Mouse (Mus musculus) megakaryocyte, adult 5-6 weeks (primary cell): Measurements from ENCODE around the gene Col12a1. TPM values are rescaled to one million over a fixed set of nuclear protein-coding genes. Genes with fewer than 3 reads are reported as not detected.
A peak's percentile ranks its signal among the peaks of the same experiment; 100 is the strongest.

Experiments
- ATAC-seq: 2 replicates; pipeline ENCODE4 v1.8.0; 2016; ENCODE audit warnings: mild to moderate bottlenecking, inconsistent platforms; ENCODE audit not compliant: poor library complexity, severe bottlenecking
- total RNA-seq, 2 experiments: library from RNA; stranded (forward) in 1 of 2; stranded (reverse) in 1 of 2; fragments of 153-499, 151-499 nt in 1 of 2; fragments of 221-1000, 200-1000 nt in 1 of 2; gene quantifications; 2 replicates each; pipeline versions ENCODE4 v1.2.3 to v1.2.4; 2015 to 2017

Col12a1 gene
- 0.11 TPM in 1 of 2 replicates, not detected in the other for total RNA-seq (2015)
- 0.04 TPM in 1 of 2 replicates, not detected in the other for total RNA-seq (2017)

DNA sequence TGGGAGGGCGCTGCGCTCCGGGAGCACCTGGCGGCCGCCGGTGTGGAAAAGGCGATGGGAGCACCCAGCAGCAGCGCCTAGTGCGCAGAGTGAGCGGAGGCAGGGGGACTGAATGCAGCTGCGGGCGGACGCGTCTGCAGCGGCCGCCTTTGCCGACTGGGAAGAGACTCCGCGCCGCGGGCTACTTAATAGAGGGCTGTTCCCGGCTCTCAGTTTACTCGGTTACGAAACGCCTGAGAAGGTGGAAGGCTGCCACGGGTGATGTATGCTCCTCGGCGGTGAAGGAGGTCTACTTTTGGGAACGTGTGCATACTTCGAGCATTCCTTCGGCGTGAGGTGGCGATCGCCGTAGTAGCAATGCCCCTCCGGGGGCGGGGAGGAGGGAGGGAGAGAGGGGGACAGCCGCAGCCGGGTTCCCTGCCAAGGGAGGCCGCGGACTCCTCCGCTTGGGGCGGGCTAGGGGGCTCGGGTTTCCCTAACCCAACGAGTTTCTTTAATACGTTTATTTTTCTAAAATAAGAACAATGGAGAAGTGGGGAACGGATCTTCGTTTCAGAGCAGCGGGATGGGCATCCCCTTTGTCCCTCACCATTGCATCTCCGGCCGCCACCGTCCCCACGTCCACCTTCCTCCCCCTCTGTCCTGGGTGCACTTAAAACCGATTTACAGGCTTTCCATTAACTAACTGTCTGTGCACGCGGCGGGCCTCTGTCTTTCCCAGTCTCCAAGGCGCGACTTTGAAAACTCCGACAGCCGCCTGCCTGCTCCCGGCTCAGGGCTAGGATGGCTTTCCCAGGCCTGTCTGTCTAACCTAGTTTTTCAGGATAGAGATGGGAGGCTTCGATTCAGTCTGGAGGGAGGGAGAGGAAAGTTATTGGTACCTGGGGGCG, at the start of gene Col12a1:
TSS of gene Col12a1 (minus strand) at position 351 of the 890 bp plus-strand sequence.
- ATAC-seq: no peak

DNA sequence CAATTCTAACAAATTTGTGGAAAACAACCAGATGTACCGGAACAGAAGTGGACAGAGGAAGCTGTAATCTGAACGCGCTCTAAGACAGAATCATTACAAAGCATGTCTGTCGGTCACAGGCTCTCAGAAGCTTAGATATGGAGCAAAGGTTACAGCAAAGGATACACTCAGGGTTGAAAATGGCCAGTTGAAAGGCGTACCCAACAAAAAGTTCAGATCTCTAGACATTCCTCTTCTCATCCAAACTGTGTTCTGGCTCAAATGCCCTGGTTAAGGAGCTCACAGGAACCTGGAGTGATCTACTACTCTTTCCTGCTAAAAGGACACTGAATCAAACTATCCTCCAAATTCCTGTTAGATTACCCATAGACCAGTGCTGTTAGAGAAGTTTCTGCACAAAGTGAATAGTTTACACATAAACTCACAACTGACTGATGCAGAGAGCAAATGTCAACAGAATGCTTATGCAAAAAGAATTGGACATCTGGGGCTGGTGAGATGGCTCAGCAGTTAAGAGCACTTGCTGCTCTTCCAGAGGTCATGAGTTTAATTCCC, 48.4 kb upstream of the Col12a1 start:
- no peak for ATAC-seq

DNA sequence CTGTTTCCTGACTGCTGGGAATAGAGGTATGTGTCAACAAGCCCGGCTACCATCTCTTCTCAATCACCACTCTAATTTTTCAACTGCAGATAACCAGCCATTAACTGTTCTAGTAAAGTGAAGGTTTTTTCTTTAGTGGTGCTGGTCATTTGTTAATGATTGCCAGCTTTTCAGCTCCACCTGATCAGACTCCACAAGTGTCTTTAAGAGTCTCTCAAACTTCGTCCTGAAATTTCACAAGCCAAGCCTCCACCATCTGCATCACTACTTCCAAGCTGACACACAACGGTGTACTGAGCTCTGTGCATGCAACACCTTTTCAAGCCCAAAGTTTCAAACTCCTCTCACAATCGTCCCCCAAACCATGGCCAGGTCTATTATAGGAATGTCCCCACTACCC, 46.7 kb upstream of the Col12a1 start:
- no peak for ATAC-seq

DNA sequence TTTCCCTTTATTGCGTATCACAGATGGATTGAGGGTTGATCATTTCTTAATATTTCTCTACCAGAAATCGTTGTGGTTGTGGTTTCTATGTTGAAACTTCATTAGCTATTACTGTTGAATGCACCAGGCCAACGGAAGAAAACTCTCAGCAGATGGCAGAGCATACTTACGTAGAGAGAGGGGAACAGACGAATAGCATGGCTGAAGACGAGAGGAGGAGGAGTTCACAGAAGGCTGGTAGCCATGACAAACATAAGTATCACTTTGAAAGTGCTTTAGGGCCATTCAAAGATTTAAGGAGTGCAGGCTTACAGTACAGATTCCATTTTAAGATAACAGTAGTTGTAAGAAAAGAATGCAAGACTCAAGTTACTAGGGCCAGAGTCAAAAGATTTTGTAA, 43.9 kb upstream of the Col12a1 start:
- peak; percentile 31 for ATAC-seq

DNA sequence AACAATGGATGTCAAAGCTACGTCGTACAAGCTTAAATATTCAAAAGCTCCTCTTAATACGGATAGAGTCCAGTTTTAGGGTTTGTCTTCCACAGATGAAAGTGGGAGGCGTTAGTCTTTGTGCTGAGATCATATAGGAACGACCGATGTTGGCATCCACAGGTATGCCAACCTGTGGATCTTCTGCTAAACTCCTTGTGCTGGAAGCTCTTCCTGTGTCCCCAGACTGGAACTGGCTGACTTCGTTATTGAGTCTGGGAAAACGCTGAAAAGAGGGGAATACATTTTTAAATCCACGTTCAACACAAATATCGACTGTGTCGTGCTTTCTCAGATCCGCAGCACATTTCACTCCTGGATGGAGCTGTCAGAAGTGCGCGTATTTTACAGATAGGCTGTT, 41.4 kb upstream of the Col12a1 start:
- no peak; the same call in 1 of the 2 replicates for ATAC-seq

- peak; percentile 94 for ATAC-seq
Measured at GRCm38 (mm10) chr9:79759385-79760005, 40.9 kb upstream of the Col12a1 start, which contains the start of gene Cox7a2. Gene Cox7a2 (minus strand): TSS chr9:79759878.

GRCm38 (mm10) chr9:79755311-79755710, 36.7 kb upstream of the Col12a1 start:
- ATAC-seq: no peak

- ATAC-seq: no peak
Measured at GRCm38 (mm10) chr9:79751846-79752245, 33.2 kb upstream of the Col12a1 start.

- ATAC-seq: no peak
Measured at GRCm38 (mm10) chr9:79750709-79751108, 32.1 kb upstream of the Col12a1 start.

GRCm38 (mm10) chr9:79745036-79745435, 26.4 kb upstream of the Col12a1 start:
- ATAC-seq: no peak

DNA sequence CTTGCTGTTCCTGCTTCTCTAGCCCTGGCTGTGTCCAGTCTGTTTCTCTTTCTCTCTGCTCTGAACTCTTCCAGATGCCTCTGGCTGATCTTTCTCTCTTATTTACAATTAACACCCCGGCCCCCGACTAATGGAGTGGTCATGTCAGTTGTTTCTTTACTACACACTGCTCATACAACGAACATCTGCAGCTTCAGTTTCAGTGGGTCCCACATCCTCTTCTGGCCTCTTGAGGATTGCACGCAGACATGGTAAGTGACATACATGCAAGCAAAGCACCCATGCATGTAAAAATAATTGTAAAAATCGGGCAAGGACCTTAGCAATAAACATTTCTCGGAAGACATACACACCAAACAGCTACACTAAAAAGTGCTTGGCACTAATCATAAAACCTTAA, 17.0 kb upstream of the Col12a1 start:
- ATAC-seq: no peak

DNA sequence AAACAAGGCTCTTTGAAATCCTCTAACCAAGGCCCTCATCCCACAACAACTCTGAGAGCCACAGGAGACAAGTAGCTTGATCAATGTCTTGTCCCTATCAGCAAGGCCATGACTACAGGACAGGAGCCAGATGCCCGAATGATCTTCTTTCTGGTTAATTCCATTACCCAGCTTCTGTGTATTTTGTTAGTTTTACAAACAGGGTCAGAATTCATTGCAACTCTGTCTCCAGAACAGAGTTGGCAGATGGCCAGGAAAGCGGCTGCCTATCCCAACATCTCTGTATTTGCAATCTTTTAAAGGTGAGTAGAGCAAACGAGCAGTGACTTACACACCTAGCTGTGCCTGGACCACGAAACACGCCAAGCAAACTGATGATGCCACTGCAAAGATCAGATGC, 11.7 kb upstream of the Col12a1 start:
- no peak for ATAC-seq

GRCm38 (mm10) chr9:79723090-79723489, 4.5 kb upstream of the Col12a1 start:
- peak; percentile 49 for ATAC-seq

DNA sequence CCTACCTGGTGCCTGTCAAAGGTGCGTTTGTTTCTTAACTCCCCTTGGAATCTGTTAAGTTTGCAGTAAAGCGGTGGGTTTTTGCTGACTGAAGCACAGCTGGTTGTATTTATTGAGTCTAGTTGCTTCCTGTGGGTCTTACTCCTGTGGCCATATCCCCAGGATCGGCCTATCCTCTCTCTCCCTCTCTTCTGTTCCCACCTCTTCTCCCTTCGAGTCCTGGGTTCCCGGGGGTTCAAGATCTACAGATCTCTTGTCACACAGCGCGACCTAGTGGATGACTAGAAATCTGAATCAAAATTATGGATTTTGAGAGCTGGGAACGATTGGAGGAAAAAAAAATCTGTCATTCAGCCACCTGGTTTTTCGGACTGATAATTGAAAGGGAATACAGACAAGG, 2.4 kb upstream of the Col12a1 start:
- ATAC-seq: no peak

- ATAC-seq: no peak
Measured at GRCm38 (mm10) chr9:79720143-79720542, 1.5 kb upstream of the Col12a1 start.

GRCm38 (mm10) chr9:79719451-79719850, 820 bp upstream of the Col12a1 start:
- ATAC-seq: no peak

DNA sequence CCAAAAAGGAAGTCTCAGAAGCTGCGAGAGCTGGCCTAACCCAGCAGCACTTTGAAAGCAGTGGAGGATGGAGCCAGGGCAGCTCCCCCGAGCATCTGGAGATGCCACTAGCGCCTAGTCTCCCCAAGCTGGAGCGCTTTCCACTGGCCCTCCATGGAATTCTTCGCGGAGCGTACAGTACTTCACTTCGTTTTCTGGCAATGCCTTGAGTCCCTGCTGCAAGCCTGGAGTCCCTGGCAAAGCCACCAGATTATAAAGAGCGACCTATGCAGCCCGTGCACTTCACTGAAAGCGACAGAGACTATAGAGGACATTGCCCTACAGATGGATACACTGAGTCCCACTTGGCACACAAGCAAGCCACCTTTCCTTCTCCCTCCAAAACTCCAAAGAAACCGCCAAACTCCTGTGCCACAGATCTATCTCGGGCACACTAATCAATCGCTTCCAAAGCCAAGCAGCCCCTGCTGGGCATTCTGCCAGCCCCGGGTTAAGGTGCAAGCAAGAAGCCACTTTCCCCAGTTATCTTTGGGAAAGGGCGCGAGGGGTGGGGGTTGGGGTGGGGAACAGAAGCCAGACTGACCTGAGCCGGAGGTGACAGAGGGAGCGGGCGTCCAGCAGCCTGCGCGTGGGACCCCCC, 675 bp downstream of the Col12a1 start:
- no peak for ATAC-seq

GRCm38 (mm10) chr9:79716909-79717835, 1.5 kb downstream of the Col12a1 start:
- no peak for ATAC-seq

GRCm38 (mm10) chr9:79716496-79716895, 2.1 kb downstream of the Col12a1 start:
- no peak for ATAC-seq

DNA sequence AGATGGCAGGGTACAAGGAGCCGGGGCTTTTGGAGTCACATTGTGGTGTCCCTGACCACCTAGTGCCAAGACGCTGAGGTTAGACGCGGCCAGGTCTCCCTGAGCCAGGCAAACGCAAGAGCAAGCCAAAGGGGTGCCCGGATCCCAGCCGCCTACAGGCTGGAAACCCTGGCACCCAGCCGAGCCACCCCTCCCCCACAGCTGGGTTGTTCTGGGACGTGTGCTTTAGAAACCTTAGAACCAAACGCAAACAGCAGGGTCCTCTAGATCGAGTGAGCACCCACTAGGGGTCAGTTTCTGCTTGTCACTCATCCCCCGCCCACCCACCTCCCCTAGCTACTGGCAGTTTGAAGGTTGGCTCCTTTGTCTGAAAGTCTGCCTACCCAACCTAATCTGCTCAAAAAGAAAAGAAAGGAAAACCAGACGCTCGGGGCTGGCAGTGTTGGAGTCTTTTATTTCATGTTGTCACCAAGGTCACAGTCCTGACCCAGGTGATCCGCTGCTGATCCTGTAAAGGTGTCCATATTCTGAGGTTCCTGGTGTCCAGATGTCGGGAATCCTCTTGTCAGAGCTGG, 4.1 kb downstream of the Col12a1 start:
- no peak for ATAC-seq
